Mouse (Mus musculus): ENCODE data around the gene Ppt2.

DNA sequence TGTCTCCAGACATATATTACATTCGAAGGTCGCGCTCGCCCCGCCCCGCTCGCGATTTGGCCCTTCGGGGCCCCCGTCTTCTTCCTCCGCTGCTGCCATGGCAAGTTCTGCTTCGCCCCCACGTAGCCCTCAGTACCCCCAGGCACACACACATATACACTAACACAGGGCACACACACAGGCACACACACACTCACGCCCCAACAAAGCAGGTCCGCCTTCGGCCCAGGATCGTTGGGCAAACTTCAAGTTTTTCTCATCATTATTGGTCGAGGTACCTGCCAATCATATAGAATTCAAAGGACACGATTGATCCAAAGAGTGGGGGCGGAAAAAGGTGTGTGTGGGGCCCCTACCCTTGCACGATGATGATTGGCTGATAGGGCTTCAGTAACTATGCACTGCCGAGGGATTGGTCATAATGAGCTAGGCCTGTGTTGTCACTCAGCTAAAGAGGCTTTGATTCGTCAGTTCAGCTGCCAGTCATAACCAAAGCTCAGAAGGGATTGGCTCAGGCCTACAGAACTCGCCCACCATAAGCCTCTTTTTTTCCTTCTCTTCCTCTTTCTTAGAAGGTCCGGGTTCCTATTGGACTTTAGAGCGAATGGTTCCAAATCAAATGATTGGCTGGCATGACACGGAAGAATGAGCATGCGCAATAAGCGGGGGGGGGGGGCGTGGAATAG lies 24.8 kb downstream of the Ppt2 start, which contains the start of gene Rnf5:
- TF ChIP-seq CTCF (IDR thresholded peaks at IDR 0.05; ENCODE audit: control insufficient read depth, insufficient read depth, insufficient read length) = no peak
- no peak for TF ChIP-seq CEBPB (IDR thresholded peaks at IDR 0.05; ENCODE audit: low read depth)
- TF ChIP-seq USF1 (IDR thresholded peaks at IDR 0.05; ENCODE audit: low read depth) = no peak
- TF ChIP-seq MAX (IDR thresholded peaks at IDR 0.05) = no peak

All from C2C12 (cell line).